In the genomic region with DNA sequence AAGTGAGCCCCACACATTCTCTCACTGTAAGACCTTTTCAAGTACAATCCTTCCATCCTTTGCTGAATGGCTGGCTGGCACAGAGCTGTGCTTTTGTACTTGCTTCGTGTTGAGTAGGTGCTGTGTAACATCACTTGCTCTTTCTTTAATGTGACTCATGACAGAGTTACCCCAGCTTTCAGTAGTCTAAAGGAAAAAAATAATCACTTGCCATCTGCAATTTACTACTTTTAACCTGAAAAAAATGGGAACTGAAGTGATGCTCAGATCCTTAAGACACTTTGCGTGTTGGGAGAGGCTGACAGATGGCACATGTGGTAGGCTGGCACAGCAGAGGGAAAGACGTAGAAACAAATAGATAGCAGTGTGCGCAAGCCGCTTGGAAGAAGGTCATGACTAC, we compare ENCODE assay signal across 20 mouse cellular contexts.
DNase-seq lines count a peak whose midpoint lies in the region; ATAC-seq and TF ChIP-seq lines count a peak whose summit lies in the region.
"Had no signal": no experiment of that assay in that cellular context is flagged by ENCODE, and none has a peak within 500 bp of the region (broad histone marks: within the 10 kb centered on the region; RNA-seq: fewer than 3 reads in every experiment).

No protein-coding gene starts in this region.

- H3K9me3 ChIP-seq in intestine, postnatal 0 days (ENCODE audit: control insufficient read depth): no peaks in the 10 kb centered on the region
- H3K9me3 ChIP-seq in heart, embryonic 11.5 days (replicated peaks; ENCODE audit: control insufficient read depth, low read length): no peaks in the 10 kb centered on the region
- no peaks in the 10 kb centered on the region for H3K9me3 ChIP-seq in heart, embryonic 10.5 days
- H3K9me3 ChIP-seq: embryonic facial prominence, embryonic 10.5 days; hindbrain, embryonic 10.5 days; kidney, embryonic 15.5 days; stomach, embryonic 15.5 days had no signal

- no peak overlapping the region for H3K9ac ChIP-seq in intestine, postnatal 0 days (ENCODE audit: low read depth, low read length)
- H3K9ac ChIP-seq in heart, embryonic 11.5 days (ENCODE audit: low read depth, low read length): no peak overlapping the region
- H3K9ac ChIP-seq: forebrain, postnatal 0 days; kidney, embryonic 15.5 days; lung, embryonic 14.5 days; stomach, embryonic 15.5 days had no signal

- H3K4me3 ChIP-seq in layer of hippocampus, adult 2 months: no peak overlapping the region
- no peak overlapping the region for H3K4me3 ChIP-seq in intestine, postnatal 0 days (ENCODE audit: low read depth, low read length)
- no peak overlapping the region for H3K4me3 ChIP-seq in heart, embryonic 11.5 days (ENCODE audit: low read depth, low read length)
- H3K4me3 ChIP-seq in heart, embryonic 10.5 days: no peak overlapping the region
- H3K4me3 ChIP-seq: embryonic facial prominence, embryonic 10.5 days; erythroblast, embryonic 14.5 days; hindbrain, embryonic 10.5 days; kidney, embryonic 15.5 days; stomach, embryonic 15.5 days had no signal

- 89% methylated on average over 5 of the region's 5 CpGs for WGBS in intestine, postnatal 0 days
- WGBS in heart, embryonic 11.5 days (ENCODE audit: insufficient replicate concordance): 88% methylated on average over 5 of the region's 5 CpGs
- 92% methylated on average over 5 of the region's 5 CpGs for WGBS in heart, embryonic 10.5 days

- no peak overlapping the region for H3K27ac ChIP-seq in layer of hippocampus, adult 2 months
- no peak overlapping the region for H3K27ac ChIP-seq in intestine, postnatal 0 days (ENCODE audit: low read depth, low read length)
- H3K27ac ChIP-seq in heart, embryonic 11.5 days (ENCODE audit: low read depth, low read length): no peak overlapping the region
- no peak overlapping the region for H3K27ac ChIP-seq in heart, embryonic 10.5 days
- H3K27ac ChIP-seq: embryonic facial prominence, embryonic 10.5 days; hindbrain, embryonic 10.5 days; kidney, embryonic 15.5 days; stomach, embryonic 15.5 days had no signal

- H3K36me3 ChIP-seq in intestine, postnatal 0 days (ENCODE audit: control insufficient read depth, insufficient read depth): no peaks in the 10 kb centered on the region
- no peaks in the 10 kb centered on the region for H3K36me3 ChIP-seq in heart, embryonic 11.5 days (ENCODE audit: control insufficient read depth, insufficient read depth, low read length)
- H3K36me3 ChIP-seq in heart, embryonic 10.5 days: no peaks in the 10 kb centered on the region
- H3K36me3 ChIP-seq: embryonic facial prominence, embryonic 10.5 days; hindbrain, embryonic 10.5 days; kidney, embryonic 15.5 days; stomach, embryonic 15.5 days had no signal

- no peaks in the 10 kb centered on the region for H3K4me1 ChIP-seq in intestine, postnatal 0 days (replicated peaks; ENCODE audit: control insufficient read depth, insufficient read depth, low read length)
- H3K4me1 ChIP-seq in heart, embryonic 11.5 days (ENCODE audit: control insufficient read depth, insufficient read depth, low read length): no peaks in the 10 kb centered on the region
- no peaks in the 10 kb centered on the region for H3K4me1 ChIP-seq in heart, embryonic 10.5 days
- H3K4me1 ChIP-seq: embryonic facial prominence, embryonic 10.5 days; hindbrain, embryonic 10.5 days; kidney, embryonic 15.5 days; stomach, embryonic 15.5 days had no signal

- no peak for TF ChIP-seq CTCF in layer of hippocampus, adult 2 months (conservative IDR thresholded peaks at IDR 0.05)
- no peak for TF ChIP-seq CTCF in intestine, postnatal 0 days (IDR thresholded peaks at IDR 0.05; ENCODE audit: low read depth)

- H3K27me3 ChIP-seq in intestine, postnatal 0 days (replicated peaks; ENCODE audit: control insufficient read depth, insufficient read depth, low read length): no peaks in the 10 kb centered on the region
- no peaks in the 10 kb centered on the region for H3K27me3 ChIP-seq in heart, embryonic 11.5 days (ENCODE audit: control insufficient read depth, insufficient read depth, low read length)
- no peaks in the 10 kb centered on the region for H3K27me3 ChIP-seq in heart, embryonic 10.5 days (ENCODE audit: insufficient read depth, poor library complexity, severe bottlenecking)
- H3K27me3 ChIP-seq: CH12.LX; kidney, embryonic 15.5 days; stomach, embryonic 15.5 days had no signal

- ATAC-seq in intestine, postnatal 0 days: no peak
- no peak for ATAC-seq in heart, embryonic 11.5 days (replicated peaks; ENCODE audit: insufficient number of reproducible peaks, low FRiP score, low TSS enrichment)
- ATAC-seq: forebrain, postnatal 0 days had no signal

- no peak overlapping the region for H3K4me2 ChIP-seq in intestine, postnatal 0 days (replicated peaks; ENCODE audit: low read depth)
- no peak overlapping the region for H3K4me2 ChIP-seq in heart, embryonic 11.5 days
- H3K4me2 ChIP-seq: kidney, embryonic 15.5 days; lung, embryonic 14.5 days; stomach, embryonic 15.5 days had no signal

- intact Hi-C loops in left cerebral cortex, postnatal 25 days (cut with DNase I): loop anchor here (1.0 to 2.0 kb wide), 4 partner anchors 14 to 432 kb away; no protein-coding TSS in a partner anchor

- DNase-seq in cerebellum, adult 11-12 months: peak; percentile 38
- DNase-seq in cerebellum, postnatal 14 days: no peak
- DNase-seq in brain, adult 2 months (ENCODE audit: low read depth, low spot score): peak; percentile 93
- peak; percentile 19 to 61 for DNase-seq in layer of hippocampus, adult 2 months (ENCODE audit: low spot score in 2 of 2)
- DNase-seq in left cerebral cortex, postnatal 25 days (ENCODE audit: low spot score in 2 of 2): peak; percentile 56 to 91
- DNase-seq in heart, embryonic 10.5 days (ENCODE audit: low spot score): no peak
- DNase-seq: adrenal gland, postnatal 36 days; forebrain, postnatal 0 days; liver; lung, embryonic 14.5 days; midbrain, embryonic 14.5 days; thymus, postnatal 25 days had no signal

Comparison
In these comparisons a context has a peak if more than half of its experiments do, and no peak if none do; other contexts are left out.
1. DNase-seq: peak in cerebellum, adult 11-12 months (single experiment), brain, adult 2 months (single experiment), layer of hippocampus, adult 2 months (2 of 2) and left cerebral cortex, postnatal 25 days (2 of 2); none in cerebellum, postnatal 14 days (0 of 2) and heart, embryonic 10.5 days (single experiment).